Mouse (Mus musculus): ENCODE results near the gene Dennd5b. TPM values are rescaled to one million over a fixed set of nuclear protein-coding genes. Genes with fewer than 3 reads are reported as not detected.

Dennd5b gene
- polyA plus RNA-seq, 1 experiment from 2014 or later = 11.0 TPM

- Histone ChIP-seq H3K9me3 (ENCODE audit: control insufficient read depth, low read length) (no peaks in the 10 kb centered on the region), H3K9ac (ENCODE audit: low read depth, low read length) (no peak overlapping the region), H3K4me3 (ENCODE audit: low read depth, low read length) (no peak overlapping the region), H3K27ac (ENCODE audit: low read depth, low read length) (no peak overlapping the region), H3K36me3 (ENCODE audit: control insufficient read depth, insufficient read depth, low read length) (no peaks in the 10 kb centered on the region), H3K4me2 (no peak overlapping the region), H3K4me1 (replicated peaks; ENCODE audit: control insufficient read depth, insufficient read depth, low read length) (no peaks in the 10 kb centered on the region), H3K27me3 (replicated peaks; ENCODE audit: control insufficient read depth, insufficient read depth, low read length) (no peaks in the 10 kb centered on the region)
- no peak for ATAC-seq (replicated peaks; ENCODE audit: low FRiP score)
- DNase-seq (ENCODE audit: low spot score) = no peak
Observed at GRCm38 (mm10) chr6:149116992-149117391, 15.5 kb upstream of the Dennd5b start.

- no peaks in the 10 kb centered on the region for H3K9me3 ChIP-seq (ENCODE audit: control insufficient read depth, low read length)
- WGBS = 72% methylated on average over 2 of the region's 2 CpGs
- no peak overlapping the region for H3K4me2 ChIP-seq
- no peak overlapping the region for H3K4me3 ChIP-seq (ENCODE audit: low read depth, low read length)
- DNase-seq (ENCODE audit: low spot score) (no peak), ATAC-seq (replicated peaks; ENCODE audit: low FRiP score) (no peak)
- no peaks in the 10 kb centered on the region for H3K4me1 ChIP-seq (replicated peaks; ENCODE audit: control insufficient read depth, insufficient read depth, low read length)
- H3K9ac ChIP-seq (ENCODE audit: low read depth, low read length) = no peak overlapping the region
- H3K27ac ChIP-seq (ENCODE audit: low read depth, low read length) = no peak overlapping the region
- H3K36me3 ChIP-seq (ENCODE audit: control insufficient read depth, insufficient read depth, low read length) = no peaks in the 10 kb centered on the region
- no peaks in the 10 kb centered on the region for H3K27me3 ChIP-seq (replicated peaks; ENCODE audit: control insufficient read depth, insufficient read depth, low read length)
Observed at GRCm38 (mm10) chr6:149108909-149109308, 7.4 kb upstream of the Dennd5b start.

DNA sequence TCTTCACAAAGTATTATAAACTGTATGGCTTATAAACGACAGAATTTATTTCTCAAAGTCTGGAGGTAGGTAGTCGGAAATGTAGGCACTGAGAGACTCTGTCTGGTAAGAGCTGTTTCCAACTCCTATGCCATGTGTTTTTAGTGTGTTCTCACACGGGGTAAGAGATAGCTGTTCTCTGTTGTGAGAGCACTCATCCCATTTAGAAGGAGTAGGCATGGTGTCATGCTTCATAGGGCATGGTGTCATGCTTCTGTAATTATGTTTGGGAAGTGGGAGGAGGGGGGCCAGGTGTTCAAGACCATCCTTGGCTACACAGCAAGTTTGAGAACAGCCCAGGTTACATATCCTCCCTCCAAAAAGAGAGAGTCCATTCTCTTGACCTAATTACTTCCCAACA lies 6.1 kb upstream of the Dennd5b start:
- Histone ChIP-seq H3K9me3 (ENCODE audit: control insufficient read depth, low read length) (no peaks in the 10 kb centered on the region), H3K4me1 (replicated peaks; ENCODE audit: control insufficient read depth, insufficient read depth, low read length) (no peaks in the 10 kb centered on the region), H3K4me2 (no peak overlapping the region), H3K4me3 (ENCODE audit: low read depth, low read length) (no peak overlapping the region), H3K36me3 (ENCODE audit: control insufficient read depth, insufficient read depth, low read length) (no peaks in the 10 kb centered on the region), H3K27ac (ENCODE audit: low read depth, low read length) (no peak overlapping the region), H3K27me3 (replicated peaks; ENCODE audit: control insufficient read depth, insufficient read depth, low read length) (no peaks in the 10 kb centered on the region; the same call in 1 of the 2 replicates), H3K9ac (ENCODE audit: low read depth, low read length) (no peak overlapping the region)
- WGBS = 70% methylated on average over 3 of the region's 3 CpGs
- DNase-seq (ENCODE audit: low spot score) (no peak), ATAC-seq (replicated peaks; ENCODE audit: low FRiP score) (no peak)

DNA sequence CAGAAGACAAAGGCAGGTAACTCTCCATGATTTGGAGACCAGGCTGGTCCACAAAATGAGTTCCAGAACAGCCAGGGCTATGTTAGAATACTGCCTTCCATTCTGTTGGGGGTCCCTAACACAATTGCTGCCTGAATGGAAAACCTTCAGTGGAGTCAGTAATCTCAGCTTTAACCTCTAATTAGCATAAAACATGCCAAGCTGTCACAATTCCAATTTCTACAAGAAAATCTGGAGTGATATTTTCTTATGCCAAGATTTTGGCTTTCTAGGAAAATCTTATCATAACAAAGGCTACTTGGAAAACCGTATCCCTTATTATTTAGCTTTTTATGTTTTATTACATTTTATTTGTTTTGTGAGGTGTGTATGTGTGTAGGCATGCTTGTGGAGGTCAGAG lies 2.0 kb upstream of the Dennd5b start:
- H3K9me3 ChIP-seq (ENCODE audit: control insufficient read depth, low read length) = no peaks in the 10 kb centered on the region
- no peak overlapping the region for H3K4me3 ChIP-seq (ENCODE audit: low read depth, low read length)
- ATAC-seq (replicated peaks; ENCODE audit: low FRiP score) (no peak), DNase-seq (ENCODE audit: low spot score) (no peak)
- no peaks in the 10 kb centered on the region for H3K36me3 ChIP-seq (ENCODE audit: control insufficient read depth, insufficient read depth, low read length)
- 96% methylated on average over 1 of the region's 1 CpGs for WGBS
- peaks cover 21% of the 10 kb centered on the region for H3K27me3 ChIP-seq (replicated peaks; ENCODE audit: control insufficient read depth, insufficient read depth, low read length)
- no peaks in the 10 kb centered on the region for H3K4me1 ChIP-seq (replicated peaks; ENCODE audit: control insufficient read depth, insufficient read depth, low read length)
- H3K4me2 ChIP-seq = no peak overlapping the region
- no peak overlapping the region for H3K27ac ChIP-seq (ENCODE audit: low read depth, low read length)
- H3K9ac ChIP-seq (ENCODE audit: low read depth, low read length) = no peak overlapping the region

- H3K27ac ChIP-seq (ENCODE audit: low read depth, low read length) = peak overlapping the region; percentile 91; the same call in 1 of the 2 replicates
- peak overlapping the region; percentile 78 for H3K4me3 ChIP-seq (ENCODE audit: low read depth, low read length)
Observed at GRCm38 (mm10) chr6:149101943-149102243, 413 bp upstream of the Dennd5b start.

GRCm38 (mm10) chr6:149100174-149101075 lies 1.1 kb downstream of the Dennd5b start:
- Histone ChIP-seq H3K4me2 (peak overlapping the region; percentile 74), H3K4me1 (replicated peaks; ENCODE audit: control insufficient read depth, insufficient read depth, low read length) (no peaks in the 10 kb centered on the region), H3K4me3 (ENCODE audit: low read depth, low read length) (peak overlapping the region; percentile 78), H3K27me3 (replicated peaks; ENCODE audit: control insufficient read depth, insufficient read depth, low read length) (peaks cover 21% of the 10 kb centered on the region), H3K9ac (ENCODE audit: low read depth, low read length) (peak overlapping the region; percentile 75), H3K9me3 (ENCODE audit: control insufficient read depth, low read length) (no peaks in the 10 kb centered on the region), H3K36me3 (ENCODE audit: control insufficient read depth, insufficient read depth, low read length) (no peaks in the 10 kb centered on the region), H3K27ac (ENCODE audit: low read depth, low read length) (peak overlapping the region; percentile 91)
- DNase-seq (ENCODE audit: low spot score) (peak; percentile 63), ATAC-seq (replicated peaks; ENCODE audit: low FRiP score) (peak; percentile 45)
- WGBS = 3% methylated on average over 52 of the region's 52 CpGs

More at GRCm38 (mm10) chr6:149101943-149102243, 413 bp upstream of the Dennd5b start:
- no peaks in the 10 kb centered on the region for H3K9me3 ChIP-seq (ENCODE audit: control insufficient read depth, low read length)
- no peak for DNase-seq (ENCODE audit: low spot score)
- H3K4me2 ChIP-seq = peak overlapping the region; percentile 74
- peak overlapping the region; percentile 75 for H3K9ac ChIP-seq (ENCODE audit: low read depth, low read length)
- H3K36me3 ChIP-seq (ENCODE audit: control insufficient read depth, insufficient read depth, low read length) = no peaks in the 10 kb centered on the region
- ATAC-seq (replicated peaks; ENCODE audit: low FRiP score) = no peak
- H3K27me3 ChIP-seq (replicated peaks; ENCODE audit: control insufficient read depth, insufficient read depth, low read length) = peaks cover 21% of the 10 kb centered on the region
- 10% methylated on average over 7 of the region's 7 CpGs for WGBS
- no peaks in the 10 kb centered on the region for H3K4me1 ChIP-seq (replicated peaks; ENCODE audit: control insufficient read depth, insufficient read depth, low read length)

GRCm38 (mm10) chr6:149098993-149099392 lies 2.5 kb downstream of the Dennd5b start:
- no peak overlapping the region for H3K4me3 ChIP-seq (ENCODE audit: low read depth, low read length)
- H3K4me1 ChIP-seq (replicated peaks; ENCODE audit: control insufficient read depth, insufficient read depth, low read length) = 0 out of 2 replicates have a peak, but pooled peaks cover 2% of the 10 kb centered on the region
- H3K27me3 ChIP-seq (replicated peaks; ENCODE audit: control insufficient read depth, insufficient read depth, low read length) = peaks cover 21% of the 10 kb centered on the region
- no peak overlapping the region for H3K27ac ChIP-seq (ENCODE audit: low read depth, low read length)
- no peaks in the 10 kb centered on the region for H3K36me3 ChIP-seq (ENCODE audit: control insufficient read depth, insufficient read depth, low read length)
- DNase-seq (ENCODE audit: low spot score) (no peak), ATAC-seq (replicated peaks; ENCODE audit: low FRiP score) (no peak)
- no peaks in the 10 kb centered on the region for H3K9me3 ChIP-seq (ENCODE audit: control insufficient read depth, low read length)
- peak overlapping the region; percentile 51; the same call in 1 of the 2 replicates for H3K4me2 ChIP-seq
- no peak overlapping the region for H3K9ac ChIP-seq (ENCODE audit: low read depth, low read length)

DNA sequence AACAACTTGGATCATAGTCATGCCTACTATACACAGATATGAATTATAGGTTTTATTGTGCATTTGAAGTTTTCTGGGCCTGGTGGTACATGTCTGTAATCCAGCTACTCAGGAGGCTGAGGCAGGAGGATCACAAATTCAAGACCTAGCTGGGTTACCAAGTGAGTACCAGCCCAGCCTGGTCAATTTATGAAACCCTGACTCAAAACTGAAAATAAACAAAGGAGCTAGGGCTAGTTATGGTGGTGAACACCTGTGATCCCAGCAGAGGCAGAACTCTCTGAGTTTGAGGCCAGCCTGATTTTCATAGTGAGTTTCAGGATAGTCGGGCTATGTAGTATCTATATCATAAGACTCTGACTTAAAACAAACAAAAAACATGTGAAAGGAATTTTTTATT lies 4.2 kb downstream of the Dennd5b start:
- WGBS = 100% methylated on average over 1 of the region's 1 CpGs
- no peak for ATAC-seq (replicated peaks; ENCODE audit: low FRiP score)

GRCm38 (mm10) chr6:149096233-149096632 lies 5.2 kb downstream of the Dennd5b start:
- no peak overlapping the region for H3K27ac ChIP-seq (ENCODE audit: low read depth, low read length)
- no peak for ATAC-seq (replicated peaks; ENCODE audit: low FRiP score)
- no peak overlapping the region for H3K9ac ChIP-seq (ENCODE audit: low read depth, low read length)
- DNase-seq (ENCODE audit: low spot score) = no peak
- no peak overlapping the region for H3K4me3 ChIP-seq (ENCODE audit: low read depth, low read length)
- H3K9me3 ChIP-seq (ENCODE audit: control insufficient read depth, low read length) = no peaks in the 10 kb centered on the region
- H3K27me3 ChIP-seq (replicated peaks; ENCODE audit: control insufficient read depth, insufficient read depth, low read length) = peaks cover 12% of the 10 kb centered on the region
- H3K36me3 ChIP-seq (ENCODE audit: control insufficient read depth, insufficient read depth, low read length) = no peaks in the 10 kb centered on the region
- WGBS = 76% methylated on average over 2 of the region's 2 CpGs
- 0 out of 2 replicates have a peak, but pooled peaks cover 2% of the 10 kb centered on the region for H3K4me1 ChIP-seq (replicated peaks; ENCODE audit: control insufficient read depth, insufficient read depth, low read length)
- H3K4me2 ChIP-seq = no peak overlapping the region

More for the DNA sequence above, 4.2 kb downstream of the Dennd5b start:
- Histone ChIP-seq H3K27ac (ENCODE audit: low read depth, low read length) (no peak overlapping the region), H3K9me3 (ENCODE audit: control insufficient read depth, low read length) (no peaks in the 10 kb centered on the region), H3K9ac (ENCODE audit: low read depth, low read length) (no peak overlapping the region), H3K36me3 (ENCODE audit: control insufficient read depth, insufficient read depth, low read length) (no peaks in the 10 kb centered on the region), H3K4me3 (ENCODE audit: low read depth, low read length) (no peak overlapping the region), H3K4me1 (replicated peaks; ENCODE audit: control insufficient read depth, insufficient read depth, low read length) (0 out of 2 replicates have a peak, but pooled peaks cover 2% of the 10 kb centered on the region), H3K4me2 (no peak overlapping the region), H3K27me3 (replicated peaks; ENCODE audit: control insufficient read depth, insufficient read depth, low read length) (peaks cover 21% of the 10 kb centered on the region)
- DNase-seq (ENCODE audit: low spot score) = no peak

All from liver, embryonic 11.5 days (tissue).